Mouse (Mus musculus) liver, embryonic 14.5 days (tissue): ENCODE data around the gene Arrdc2. TPM values are rescaled to one million over a fixed set of nuclear protein-coding genes. Genes with fewer than 3 reads are reported as not detected.
A peak's percentile ranks its signal among the peaks of the same experiment; 100 is the strongest.

Source experiments
- ATAC-seq: fragments of 200-750 bp; cut with Nextera tagmentation; 2 replicates; pipeline ENCODE4 v1.8.0; 2017; ENCODE audit warnings: moderate number of reproducible peaks, mild to moderate bottlenecking, moderate library complexity; ENCODE audit not compliant: insufficient read depth
- DNase-seq, 3 experiments: peaks; one replicate each; pipeline ENCODE4 v3.0.0-alpha.2; 2012 to 2013; ENCODE audit warnings: low read depth in 3 of 3, low spot score in 3 of 3
- H3K27ac ChIP-seq: fragments of 300-500 bp; sonication (generic); 2 replicates; pipeline ENCODE4 v1.5.1; 2014; ENCODE audit warnings: moderate library complexity, mild to moderate bottlenecking, control low read depth, inconsistent platforms
- H3K27me3 ChIP-seq: fragments of 300-500 bp; sonication (generic); 2 replicates; pipeline ENCODE4 v1.6.1; 2014; ENCODE audit warnings: mild to moderate bottlenecking, low read length, moderate library complexity; ENCODE audit not compliant: control insufficient read depth, insufficient read depth
- H3K36me3 ChIP-seq: fragments of 300-500 bp; sonication (generic); replicated peaks from 2 replicates; pipeline ENCODE4 v1.6.1; 2014; ENCODE audit warnings: low read depth; ENCODE audit not compliant: control insufficient read depth, insufficient read depth
- H3K4me1 ChIP-seq, 2 experiments: fragments of 200-500 bp in 1 of 2; fragments of 300-500 bp in 1 of 2; sonication (generic) in 1 of 2; replicated peaks; 2 replicates each; pipeline ENCODE4 v1.6.1; 2012 to 2014; ENCODE audit warnings: antibody characterized with exemption in 1 of 2, inconsistent platforms in 1 of 2, low read length in 1 of 2; ENCODE audit not compliant: control insufficient read depth in 2 of 2, insufficient read depth in 2 of 2
- H3K4me2 ChIP-seq: fragments of 300-500 bp; sonication (generic); 2 replicates; pipeline ENCODE4 v1.6.1; 2014; ENCODE audit warnings: low read depth, mild to moderate bottlenecking, control low read depth, moderate library complexity
- H3K4me3 ChIP-seq, 2 experiments: fragments of 200-500 bp in 1 of 2; fragments of 300-500 bp in 1 of 2; sonication (generic) in 1 of 2; 2 replicates each; pipeline ENCODE4 v1.5.1; 2012 to 2014; ENCODE audit warnings: low read depth in 2 of 2, low read length in 2 of 2, mild to moderate bottlenecking in 2 of 2, control low read depth in 1 of 2, inconsistent platforms in 1 of 2, moderate library complexity in 1 of 2; ENCODE audit not compliant: insufficient read depth in 1 of 2
- H3K9ac ChIP-seq: fragments of 300-500 bp; sonication (generic); replicated peaks from 2 replicates; pipeline ENCODE4 v1.6.1; 2014; ENCODE audit warnings: mild to moderate bottlenecking, control low read depth, moderate library complexity
- H3K9me3 ChIP-seq: fragments of 300-500 bp; sonication (generic); 2 replicates; pipeline ENCODE4 v1.6.1; 2016; ENCODE audit warnings: low read length, mixed read lengths; ENCODE audit not compliant: control insufficient read depth
- CTCF ChIP-seq: IDR thresholded peaks from 2 replicates; pipeline ENCODE4 v1.5.1; 2016; ENCODE audit warnings: antibody characterized with exemption, low read depth, control low read depth
- EP300 ChIP-seq: IDR thresholded peaks from 2 replicates; pipeline ENCODE4 v1.6.1; 2016; ENCODE audit warnings: antibody characterized with exemption, low read depth
- WGBS: fragments of 180-500 bp; shearing (Covaris S2); extraction: QIAGEN DNeasy Blood & Tissue Kit; methylation state at CpG from one replicate; pipeline ENCODE4 v1.1.7; 2014; ENCODE audit not compliant: insufficient replicate concordance; 5-methylcytosine and 5-hydroxymethylcytosine counted together
- polyA plus RNA-seq, 2 experiments: library from polyadenylated mRNA; depleted of rRNA in 1 of 2; stranded (reverse) in 1 of 2; unstranded in 1 of 2; fragments of >200 nt; fragmentation: Nextera tagmentation in 1 of 2; extraction: Ambion mirVana in 1 of 2; gene quantifications; 2 replicates each; pipeline versions ENCODE4 v1.2.1 to v1.2.3; 2012 to 2014

Arrdc2 gene
- polyA plus RNA-seq, 2 experiments: 9.5 to 33.9 TPM

DNA sequence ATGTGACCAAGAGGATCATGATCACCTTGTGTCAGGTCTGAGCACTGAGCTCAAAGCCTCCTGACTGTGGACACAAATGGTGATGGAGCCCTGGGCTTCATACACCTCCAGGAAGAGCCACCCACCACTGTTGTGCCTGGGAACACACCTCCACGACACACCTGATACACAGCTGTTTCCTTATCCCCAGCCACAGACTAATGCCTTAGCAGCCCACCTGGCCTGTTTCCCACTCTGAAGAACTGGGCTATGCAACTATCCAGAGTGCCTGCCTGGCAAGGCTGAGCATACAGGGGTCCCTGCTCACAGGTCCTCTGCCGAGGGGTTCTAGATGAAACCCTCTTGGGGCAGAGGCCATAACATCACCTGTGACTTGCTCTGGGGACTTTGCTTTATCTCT lies 45.3 kb downstream of the Arrdc2 start:
- no peak for TF ChIP-seq CTCF
- no peak for TF ChIP-seq EP300
- peaks cover 27 to 28% of the 10 kb centered on the region in 2 experiments for H3K4me1 ChIP-seq

DNA sequence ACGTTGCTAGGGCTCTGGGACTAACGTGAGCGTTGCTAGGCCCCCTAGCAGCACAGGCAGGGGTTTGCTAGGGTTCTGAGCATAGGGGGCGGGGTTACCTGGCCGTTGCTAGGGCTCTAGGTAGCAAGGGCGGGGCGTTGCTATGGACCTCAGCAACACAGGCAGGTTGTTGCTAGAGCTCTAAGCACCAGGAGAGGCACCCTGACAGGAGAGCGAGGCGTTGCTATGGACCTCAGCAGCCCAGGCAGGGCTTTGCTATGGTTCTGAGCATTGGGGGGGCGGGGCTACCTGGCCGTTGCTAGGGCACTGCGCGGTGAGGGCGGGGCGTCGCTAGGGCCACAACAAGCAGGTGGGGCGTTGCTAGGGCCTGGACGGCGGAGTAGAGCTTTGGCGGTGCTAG lies 46.8 kb downstream of the Arrdc2 start:
- peak; percentile 54 to 63 (median 62) for DNase-seq
- no peak overlapping the region for H3K9ac ChIP-seq

More for the DNA sequence above, 45.3 kb downstream of the Arrdc2 start:
- H3K27me3 ChIP-seq: peaks cover 26% of the 10 kb centered on the region
- H3K36me3 ChIP-seq: no peaks in the 10 kb centered on the region
- no peak for ATAC-seq
- H3K4me2 ChIP-seq: no peak overlapping the region
- 69% methylated on average over 2 of the region's 2 CpGs for WGBS
- H3K27ac ChIP-seq: no peak overlapping the region
- no peaks in the 10 kb centered on the region for H3K9me3 ChIP-seq
- H3K4me3 ChIP-seq: no peak overlapping the region
- DNase-seq: no peak
- no peak overlapping the region for H3K9ac ChIP-seq

DNA sequence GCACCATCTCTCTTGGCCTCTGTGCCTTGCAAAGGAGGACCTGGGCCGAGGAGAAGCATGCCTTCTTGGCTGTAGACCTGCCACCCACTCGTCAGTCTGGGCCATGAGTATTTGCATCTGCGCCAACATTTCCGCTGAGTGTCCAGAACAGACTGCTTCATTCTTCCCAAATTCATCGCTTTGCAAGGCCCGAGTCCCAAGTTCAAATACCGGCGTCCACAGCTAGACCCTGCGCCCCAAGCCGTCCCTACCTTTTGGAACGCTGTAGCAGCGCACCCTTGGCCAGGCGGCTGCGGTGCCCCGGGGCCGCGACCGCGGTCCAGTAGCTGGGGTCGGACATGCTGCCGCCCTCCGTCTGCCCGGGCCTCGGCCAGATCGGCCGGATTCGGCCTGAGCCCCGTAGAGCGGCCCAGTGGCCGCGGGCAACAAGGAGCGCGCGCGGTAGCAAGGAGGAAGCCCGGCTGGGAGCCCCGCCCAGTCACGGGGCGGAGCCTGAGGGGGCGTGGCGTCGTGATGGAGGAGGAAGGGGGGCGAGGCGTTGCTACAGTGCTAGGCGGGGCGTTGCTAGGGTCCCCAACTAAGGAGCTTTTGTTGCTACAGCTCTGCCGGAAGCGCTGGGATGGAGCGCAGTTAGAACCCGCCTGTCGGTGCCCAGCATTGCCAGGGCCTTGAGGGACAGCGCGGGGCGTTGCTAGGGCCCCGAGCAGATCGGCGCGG lies 47.4 kb downstream of the Arrdc2 start:
- TF ChIP-seq EP300: no peak
- TF ChIP-seq CTCF: no peak
- Histone ChIP-seq H3K4me2 (peak overlapping the region; percentile 74), H3K9me3 (no peaks in the 10 kb centered on the region), H3K36me3 (no peaks in the 10 kb centered on the region; the same call in 1 of the 2 replicates), H3K27ac (peak overlapping the region; percentile 6; the same call in 1 of the 2 replicates), H3K9ac (peak overlapping the region; percentile 78), H3K27me3 (peaks cover 6% of the 10 kb centered on the region), H3K4me3 (peak overlapping the region; percentile 67 to 68), H3K4me1 (peaks cover 22 to 27% of the 10 kb centered on the region in 2 experiments)
- peak; percentile 52 for ATAC-seq
- 1% methylated on average over 58 of the region's 58 CpGs for WGBS
- peak; percentile 80 to 84 (median 82) for DNase-seq

More for the DNA sequence above, 46.8 kb downstream of the Arrdc2 start:
- peak; percentile 4; the same call in 1 of the 2 replicates for ATAC-seq
- Histone ChIP-seq H3K4me3 (peak overlapping the region; percentile 45 to 67), H3K9me3 (no peaks in the 10 kb centered on the region), H3K27me3 (peaks cover 11% of the 10 kb centered on the region), H3K36me3 (no peaks in the 10 kb centered on the region; the same call in 1 of the 2 replicates), H3K4me2 (peak overlapping the region; percentile 74), H3K4me1 (peaks cover 27 to 28% of the 10 kb centered on the region in 2 experiments), H3K27ac (no peak overlapping the region)
- TF ChIP-seq EP300 (no peak), CTCF (0 out of 2 replicates have a peak, but pooled peaks have one; percentile 2)
- under 1% methylated on average over 20 of the region's 20 CpGs for WGBS

DNA sequence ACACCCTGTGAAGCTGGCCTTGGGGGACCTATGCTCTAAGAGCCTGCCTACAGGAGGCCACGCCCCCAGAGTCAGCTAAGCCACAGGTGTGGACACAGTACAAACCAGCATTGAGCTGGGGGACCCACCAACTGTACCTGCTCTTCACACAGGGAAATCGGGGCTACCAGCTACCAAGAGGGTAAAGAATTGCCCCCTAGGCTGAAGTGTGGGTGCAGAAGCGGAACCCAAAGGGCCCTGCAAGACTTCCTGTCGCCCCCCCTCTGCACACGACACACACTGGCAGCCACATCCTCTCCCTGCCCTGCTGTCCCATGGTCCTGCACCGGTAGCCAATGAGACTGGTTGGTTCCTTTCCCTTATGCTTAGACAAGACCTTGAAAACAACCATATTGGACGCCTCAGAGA lies 48.2 kb downstream of the Arrdc2 start:
- peak overlapping the region; percentile 74 for H3K4me2 ChIP-seq
- H3K27ac ChIP-seq: no peak overlapping the region
- H3K4me1 ChIP-seq: peaks cover 17 to 27% of the 10 kb centered on the region in 2 experiments
- H3K9me3 ChIP-seq: no peaks in the 10 kb centered on the region
- no peaks in the 10 kb centered on the region; the same call in 1 of the 2 replicates for H3K36me3 ChIP-seq
- peak in 2 of 3 experiments; percentile 32 to 39 for DNase-seq
- H3K27me3 ChIP-seq: peaks cover 6% of the 10 kb centered on the region; the same call in 1 of the 2 replicates
- peak; percentile 27 for ATAC-seq
- WGBS: 10% methylated on average over 7 of the region's 7 CpGs
- H3K4me3 ChIP-seq: peak overlapping the region; percentile 67 to 68
- no peak for TF ChIP-seq CTCF
- peak overlapping the region; percentile 78 for H3K9ac ChIP-seq

DNA sequence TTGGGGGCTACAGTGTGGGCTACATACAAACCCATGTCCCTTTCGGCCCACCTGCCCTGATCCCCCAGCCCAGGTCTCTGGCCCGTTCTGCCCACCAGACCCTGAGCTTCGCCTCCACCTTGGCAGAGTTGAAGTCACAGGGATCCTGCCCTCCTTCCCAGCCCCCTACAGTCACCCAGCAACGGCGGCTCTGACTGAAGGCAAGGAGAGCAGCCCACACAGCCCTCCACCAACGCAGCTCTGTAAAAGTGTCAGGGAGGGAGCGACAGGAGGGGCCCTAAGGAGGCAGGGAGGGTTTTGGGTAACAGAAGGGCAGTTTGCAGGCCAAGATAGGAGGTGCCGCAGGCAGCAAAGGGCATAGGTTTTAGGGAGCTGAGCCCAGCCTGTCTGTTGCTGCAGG lies 48.7 kb downstream of the Arrdc2 start:
- Histone ChIP-seq H3K4me2 (peak overlapping the region; percentile 74), H3K36me3 (peaks cover 3% of the 10 kb centered on the region), H3K27ac (no peak overlapping the region), H3K4me3 (peak overlapping the region; percentile 67 to 68), H3K27me3 (peaks cover 5% of the 10 kb centered on the region; the same call in 1 of the 2 replicates), H3K9ac (peak overlapping the region; percentile 46), H3K9me3 (no peaks in the 10 kb centered on the region), H3K4me1 (peaks cover 17 to 32% of the 10 kb centered on the region in 2 experiments)
- DNase-seq (no peak), ATAC-seq (no peak)
- WGBS: 47% methylated on average over 8 of the region's 8 CpGs
- TF ChIP-seq EP300 (no peak), CTCF (no peak)
